In genomic region chr5:123390536-123391441, GRCm38 (mm10) we compare ENCODE assay signal across 9 mouse cellular contexts. TPM values are rescaled to one million over a fixed set of nuclear protein-coding genes. Genes with fewer than 3 reads are reported as not detected.
DNase-seq lines count a peak whose midpoint lies in the region; ATAC-seq and TF ChIP-seq lines count a peak whose summit lies in the region.
"Had no signal": no experiment of that assay in that cellular context is flagged by ENCODE, and none has a peak within 500 bp of the region (broad histone marks: within the 10 kb centered on the region; RNA-seq: fewer than 3 reads in every experiment).

No protein-coding gene starts in this region.

- no peaks in the 10 kb centered on the region for H3K9me3 ChIP-seq in heart, embryonic 11.5 days (replicated peaks; ENCODE audit: control insufficient read depth, low read length)
- H3K9me3 ChIP-seq in forebrain, postnatal 0 days (ENCODE audit: low read length) = no peaks in the 10 kb centered on the region
- H3K9me3 ChIP-seq in liver, embryonic 16.5 days (replicated peaks; ENCODE audit: control insufficient read depth, low read length) = no peaks in the 10 kb centered on the region

- 0 out of 2 replicates have a peak overlapping the region, but pooled peaks have one; percentile 1 for H3K9ac ChIP-seq in heart, embryonic 11.5 days (ENCODE audit: low read depth, low read length)
- H3K9ac ChIP-seq in forebrain, postnatal 0 days = peak overlapping the region; percentile 23; the same call in 1 of the 2 replicates
- no peak overlapping the region for H3K9ac ChIP-seq in liver, embryonic 16.5 days (ENCODE audit: low read depth, low read length)

- H3K27ac ChIP-seq in heart, embryonic 11.5 days (ENCODE audit: low read depth, low read length) = no peak overlapping the region
- H3K27ac ChIP-seq in forebrain, postnatal 0 days (ENCODE audit: low read depth, low read length) = no peak overlapping the region
- no peak overlapping the region for H3K27ac ChIP-seq in liver, embryonic 16.5 days (ENCODE audit: low read length)
- H3K27ac ChIP-seq: macrophage had no signal

- H3K27me3 ChIP-seq in heart, embryonic 11.5 days (ENCODE audit: control insufficient read depth, insufficient read depth, low read length) = no peaks in the 10 kb centered on the region
- no peaks in the 10 kb centered on the region for H3K27me3 ChIP-seq in forebrain, postnatal 0 days (ENCODE audit: insufficient read depth, low read length)
- no peaks in the 10 kb centered on the region for H3K27me3 ChIP-seq in liver, embryonic 16.5 days (ENCODE audit: control insufficient read depth, insufficient read depth, low read depth, low read length)

- TF ChIP-seq CTCF in forebrain, postnatal 0 days (IDR thresholded peaks at IDR 0.05; ENCODE audit: low read depth) = no peak

- intact Hi-C loops in heart, postnatal 25 days (cut with DNase I) = no loop called here

- peaks cover 13% of the 10 kb centered on the region for H3K4me1 ChIP-seq in heart, embryonic 11.5 days (ENCODE audit: control insufficient read depth, insufficient read depth, low read length)
- H3K4me1 ChIP-seq in forebrain, postnatal 0 days (ENCODE audit: insufficient read depth) = peaks cover 2% of the 10 kb centered on the region
- H3K4me1 ChIP-seq in liver, embryonic 16.5 days (ENCODE audit: control insufficient read depth, low read depth, low read length) = peaks cover 14% of the 10 kb centered on the region

- no peak for DNase-seq in heart, postnatal 25 days (ENCODE audit: low spot score)
- peak; percentile 63 for DNase-seq in ES-CJ7 (ENCODE audit: low read depth, low spot score)
- no peak for DNase-seq in forebrain, postnatal 0 days
- DNase-seq in embryo, embryonic 11 days = no peak
- no peak for DNase-seq in urinary bladder, adult 2 months (ENCODE audit: low spot score)
- no peak for DNase-seq in gastrocnemius, adult 8-10 months (ENCODE audit: low spot score in 2 of 2)

- WGBS in heart, embryonic 11.5 days (ENCODE audit: insufficient replicate concordance) = 8% methylated on average over 16 of the region's 17 CpGs
- WGBS in forebrain, postnatal 0 days = 2% methylated on average over 16 of the region's 17 CpGs
- 18% methylated on average over 17 of the region's 17 CpGs for WGBS in liver, embryonic 16.5 days (ENCODE audit: insufficient replicate concordance)

- no peaks in the 10 kb centered on the region for H3K36me3 ChIP-seq in heart, embryonic 11.5 days (ENCODE audit: control insufficient read depth, insufficient read depth, low read length)
- H3K36me3 ChIP-seq in forebrain, postnatal 0 days (ENCODE audit: insufficient read depth) = no peaks in the 10 kb centered on the region
- no peaks in the 10 kb centered on the region for H3K36me3 ChIP-seq in liver, embryonic 16.5 days (ENCODE audit: control insufficient read depth, insufficient read depth)

- H3K4me2 ChIP-seq in heart, embryonic 11.5 days = peak overlapping the region; percentile 63
- peak overlapping the region; percentile 64 for H3K4me2 ChIP-seq in forebrain, postnatal 0 days (ENCODE audit: low read depth)
- H3K4me2 ChIP-seq in liver, embryonic 16.5 days (ENCODE audit: low read depth, low read length) = peak overlapping the region; percentile 45; the same call in 1 of the 2 replicates

- H3K4me3 ChIP-seq in heart, embryonic 11.5 days (ENCODE audit: low read depth, low read length) = peak overlapping the region; percentile 35
- peak overlapping the region; percentile 41 for H3K4me3 ChIP-seq in forebrain, postnatal 0 days (ENCODE audit: low read depth, low read length)
- H3K4me3 ChIP-seq in liver, embryonic 16.5 days (ENCODE audit: low read depth, low read length) = peak overlapping the region; percentile 32

- ATAC-seq in heart, embryonic 11.5 days (replicated peaks; ENCODE audit: insufficient number of reproducible peaks, low FRiP score, low TSS enrichment) = no peak
- ATAC-seq in forebrain, postnatal 0 days = no peak
- ATAC-seq in liver, embryonic 16.5 days (ENCODE audit: low read depth) = no peak

RNA-seq across cellular contexts. Expression of gene Mlxip, which starts 3.8 kb away (rescaled TPM):
- polyA plus RNA-seq in heart, embryonic 11.5 days (2014; fragmentation: Nextera tagmentation; extraction: Ambion mirVana) = 12.0 and 15.2 TPM in 2 replicates
- total RNA-seq in heart, postnatal 25 days (2021) = 10 to 100 TPM; 23.0 to 25.7 TPM
- 14.2 and 17.4 TPM in 2 replicates for total RNA-seq in forebrain, postnatal 0 days (2014; rRNA removed)
- 8.4 and 13.3 TPM in 2 replicates for polyA plus RNA-seq in forebrain, postnatal 0 days (2015; fragmentation: Nextera tagmentation; extraction: Ambion mirVana)
- 3.6 and 3.9 TPM in 2 replicates for polyA plus RNA-seq in liver, embryonic 16.5 days (2015; fragmentation: Nextera tagmentation; extraction: Ambion mirVana)
- polyA plus RNA-seq in urinary bladder, adult 2 months (2012; rRNA removed) = 27.6 and 28.0 TPM in 2 replicates
- total RNA-seq in gastrocnemius, adult 8-10 months (2022) = 10 to 100 TPM; 62.2 to 81.0 (median 63.8) TPM

RNA-seq across cellular contexts. Expression of gene Bcl7a, which starts 47.2 kb away (rescaled TPM):
- polyA plus RNA-seq in heart, embryonic 11.5 days (2014; fragmentation: Nextera tagmentation; extraction: Ambion mirVana) = 15.2 and 16.2 TPM in 2 replicates
- total RNA-seq in heart, postnatal 25 days (2021) = 1 to 10 TPM; 8.6 to 9.5 TPM
- 47.9 and 56.0 TPM in 2 replicates for total RNA-seq in forebrain, postnatal 0 days (2014; rRNA removed)
- 37.2 and 38.3 TPM in 2 replicates for polyA plus RNA-seq in forebrain, postnatal 0 days (2015; fragmentation: Nextera tagmentation; extraction: Ambion mirVana)
- 5.5 and 6.0 TPM in 2 replicates for polyA plus RNA-seq in liver, embryonic 16.5 days (2015; fragmentation: Nextera tagmentation; extraction: Ambion mirVana)
- polyA plus RNA-seq in urinary bladder, adult 2 months (2012; rRNA removed) = 10.5 and 14.8 TPM in 2 replicates
- 1 to 10 TPM; 7.3 to 9.6 (median 7.9) TPM for total RNA-seq in gastrocnemius, adult 8-10 months (2022)
